Mouse (Mus musculus): ENCODE data around the gene Olfr1217.
"Not testable (repeated sequence)": the region's sequence is repeated elsewhere in the genome, so short reads cannot be mapped to it uniquely, and the experiment has no call there.

Gene Olfr1217

DNA sequence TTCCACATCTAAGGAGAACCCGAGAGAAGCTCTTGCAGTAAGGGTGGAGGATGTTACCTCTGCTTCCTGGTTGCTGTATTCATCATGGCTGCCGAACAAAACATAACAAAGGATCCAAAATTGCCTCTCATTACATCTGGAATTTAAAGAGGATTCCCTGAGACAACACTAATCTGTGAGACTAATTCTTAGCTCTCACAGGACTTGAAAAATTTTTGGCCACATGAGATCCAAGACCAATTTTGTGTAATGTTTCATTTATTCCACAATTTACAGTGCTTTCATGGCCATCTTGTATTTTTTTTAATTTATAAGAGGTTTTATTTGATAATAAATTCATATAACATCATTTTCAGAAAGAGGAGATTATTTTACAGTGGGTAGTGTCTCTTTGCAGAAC is at the start of gene Olfr1217:
Gene Olfr1217 (minus strand): TSS at position 101 of the 400 bp plus-strand sequence.
- no peak for DNase-seq (ENCODE audit: low read depth, low spot score)

DNA sequence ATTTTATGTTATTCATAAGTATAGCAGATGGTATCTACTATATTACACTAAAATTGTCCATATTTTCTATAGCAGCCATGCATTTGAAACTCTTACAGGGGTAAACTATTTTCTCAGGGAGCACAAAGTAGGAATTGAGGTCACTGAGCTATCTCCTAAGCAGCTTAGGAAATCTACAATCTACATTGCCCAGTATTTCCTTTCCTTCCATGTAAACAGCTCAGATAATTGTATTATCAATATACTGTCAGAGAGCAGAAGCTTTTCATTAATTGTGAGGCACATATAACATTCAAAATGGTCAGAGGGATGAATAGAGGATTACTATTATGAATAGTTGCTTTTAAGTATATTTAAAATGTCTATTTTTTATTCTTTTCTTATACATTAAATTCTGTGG is 49.6 kb upstream of the Olfr1217 start:
- no peak for DNase-seq (ENCODE audit: low read depth, low spot score)

DNA sequence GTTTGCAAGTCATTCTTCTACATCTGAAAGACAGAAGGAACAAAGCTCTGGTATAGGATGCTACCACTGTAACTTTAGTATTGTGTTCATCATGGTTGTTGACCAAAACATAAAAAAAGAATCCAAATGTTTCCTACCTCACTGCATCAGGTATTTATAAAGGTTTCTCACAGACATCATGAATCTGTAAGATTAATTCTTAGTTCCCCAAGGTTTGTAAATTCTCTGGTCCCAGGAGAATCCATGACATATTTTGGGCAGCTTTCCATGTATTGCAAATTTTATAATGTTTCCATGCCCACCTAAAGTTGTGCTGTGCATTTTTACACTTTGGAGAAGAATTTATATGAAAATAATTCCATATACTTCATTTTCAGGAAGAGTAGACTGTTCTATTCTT is 29.2 kb upstream of the Olfr1217 start, which contains the start of gene Olfr1218:
Gene Olfr1218 (minus strand): TSS at position 101 of the 400 bp plus-strand sequence.
- no peak for DNase-seq (ENCODE audit: low read depth, low spot score)

DNA sequence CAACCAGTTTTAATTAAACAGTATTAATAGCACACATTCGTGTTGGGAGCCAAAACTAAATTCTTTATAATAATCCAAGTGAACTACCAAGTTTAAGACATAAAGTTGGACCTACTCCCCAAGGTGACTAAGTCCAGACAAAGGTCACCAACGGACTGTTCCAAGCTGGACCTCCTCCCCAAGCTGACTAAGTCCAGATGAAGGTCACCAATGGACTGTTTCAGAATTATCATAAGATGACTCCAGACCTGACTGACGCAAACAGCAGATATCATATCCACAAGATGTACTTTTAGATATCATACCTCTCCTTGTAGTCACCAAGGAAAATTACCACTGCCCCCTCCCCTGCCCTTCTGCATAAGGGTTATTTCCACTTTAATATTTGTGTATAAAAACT is 10.4 kb downstream of the Olfr1217 start:
- DNase-seq (ENCODE audit: low read depth, low spot score): not testable (repeated sequence)

DNA sequence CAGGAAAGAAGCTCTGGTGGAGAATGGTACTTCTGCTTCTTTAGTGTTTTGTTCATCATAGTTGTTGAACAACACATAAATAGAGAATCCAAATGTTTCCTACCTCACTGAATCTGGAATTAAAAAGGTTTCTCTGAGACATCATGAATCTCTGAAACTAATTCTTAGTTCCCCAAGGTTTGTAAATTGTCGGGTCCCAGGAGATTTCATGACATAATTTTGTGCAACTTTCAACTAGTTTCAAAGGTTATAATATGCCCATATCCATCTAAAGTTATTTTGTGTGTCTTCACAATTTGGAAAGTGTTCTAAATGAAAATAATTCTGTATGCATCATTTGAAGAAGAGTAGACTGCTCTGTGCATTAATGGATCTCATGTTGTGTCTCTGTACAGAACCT is 13.6 kb downstream of the Olfr1217 start, which contains the start of gene Olfr1216:
Gene Olfr1216 (minus strand): TSS at position 101 of the 400 bp plus-strand sequence.
- no peak for DNase-seq (ENCODE audit: low read depth, low spot score)

DNA sequence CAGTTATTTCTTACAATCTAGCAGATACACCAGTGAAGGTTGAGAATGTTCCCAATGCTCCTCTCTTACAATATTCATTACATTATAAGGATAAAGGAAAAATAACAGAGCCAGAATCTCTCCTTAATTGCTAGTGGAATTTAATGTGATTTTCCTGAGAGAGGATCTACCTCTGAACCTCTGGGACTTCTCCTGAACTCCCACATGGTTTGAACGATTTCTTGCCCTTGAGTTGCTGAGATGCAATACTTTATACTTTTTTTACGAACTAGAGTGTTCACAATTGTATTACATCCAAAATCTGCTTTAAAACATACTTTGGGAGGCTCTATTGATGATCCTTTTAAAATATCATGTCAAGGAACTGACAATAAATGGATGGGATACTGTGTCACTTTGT is 25.0 kb downstream of the Olfr1217 start, which contains the start of gene Olfr1215:
Gene Olfr1215 (minus strand): TSS at position 101 of the 400 bp plus-strand sequence.
- DNase-seq (ENCODE audit: low read depth, low spot score): no peak

DNA sequence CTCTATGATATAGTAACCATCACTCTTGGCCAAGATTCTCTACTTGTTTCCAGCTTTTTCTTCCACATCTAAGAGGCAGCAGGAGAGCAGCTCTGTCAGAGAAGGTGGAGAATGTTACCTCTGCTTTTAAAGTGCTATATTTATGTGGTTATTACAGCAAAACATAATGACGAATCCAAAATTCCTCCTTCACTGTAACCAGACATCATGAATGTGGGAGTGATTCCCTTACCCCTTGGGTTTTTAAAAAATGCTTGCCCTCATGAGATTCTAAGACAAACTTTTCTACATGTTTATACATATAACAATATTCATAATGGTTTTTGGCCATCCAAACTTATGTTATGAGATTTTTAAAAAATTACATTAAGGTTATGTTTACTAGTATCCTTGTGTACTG is 39.3 kb downstream of the Olfr1217 start, which contains the start of gene Olfr1214:
Gene Olfr1214 (minus strand): TSS at position 101 of the 400 bp plus-strand sequence.
- no peak for DNase-seq (ENCODE audit: low read depth, low spot score)

DNA sequence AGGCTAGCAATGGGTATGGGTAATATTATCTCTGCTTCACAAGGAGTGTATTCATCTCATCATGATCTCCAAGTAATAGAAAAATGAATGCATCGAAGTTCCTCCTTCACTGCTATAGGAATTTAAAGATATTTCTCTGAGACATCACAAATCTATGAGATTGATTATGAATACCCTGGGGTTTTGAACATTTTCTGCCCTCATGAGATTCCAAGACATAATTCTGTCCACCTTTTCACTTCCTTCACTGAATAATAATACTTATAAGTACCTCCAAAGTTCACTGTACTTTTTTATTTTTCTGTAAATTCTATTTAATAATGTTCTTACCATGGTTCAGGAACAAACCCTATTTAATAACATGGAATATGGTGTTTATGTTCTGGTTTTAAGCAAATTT is 51.7 kb downstream of the Olfr1217 start, which contains the start of gene Gm13762:
Gene Gm13762 (minus strand): TSS at position 101 of the 400 bp plus-strand sequence.
- no peak for DNase-seq (ENCODE audit: low read depth, low spot score)

All from R1 (cell line).